Mouse (Mus musculus) heart, postnatal 0 days (tissue): ENCODE results near the gene Ephx4. TPM values are rescaled to one million over a fixed set of nuclear protein-coding genes. Genes with fewer than 3 reads are reported as not detected.
A peak's percentile ranks its signal among the peaks of the same experiment; 100 is the strongest.

ENCODE experiments used
- ATAC-seq: fragments of 200-750 bp; cut with Nextera tagmentation; 2 replicates; pipeline ENCODE4 v1.8.0; 2017; ENCODE audit warnings: low read depth, moderate number of reproducible peaks, moderate library complexity; ENCODE audit not compliant: insufficient read depth
- DNase-seq: peaks from one replicate; pipeline ENCODE4 v3.0.0-alpha.2; 2016; ENCODE audit warnings: low spot score
- H3K27ac ChIP-seq: fragments of 300-500 bp; sonication (generic); 2 replicates; pipeline ENCODE4 v1.5.1; 2014; ENCODE audit warnings: low read depth, mild to moderate bottlenecking
- H3K27me3 ChIP-seq: fragments of 300-500 bp; sonication (generic); 2 replicates; pipeline ENCODE4 v1.6.1; 2014; ENCODE audit warnings: low read length, mixed read lengths; ENCODE audit not compliant: control insufficient read depth, insufficient read depth
- H3K36me3 ChIP-seq: fragments of 300-500 bp; sonication (generic); replicated peaks from 2 replicates; pipeline ENCODE4 v1.6.1; 2014; ENCODE audit warnings: low read length, mixed read lengths; ENCODE audit not compliant: control insufficient read depth, insufficient read depth
- H3K4me1 ChIP-seq: fragments of 300-500 bp; sonication (generic); 2 replicates; pipeline ENCODE4 v1.6.1; 2014; ENCODE audit warnings: antibody characterized with exemption; ENCODE audit not compliant: control insufficient read depth, insufficient read depth
- H3K4me2 ChIP-seq: fragments of 300-500 bp; sonication (generic); 2 replicates; pipeline ENCODE4 v1.6.1; 2014; ENCODE audit warnings: low read depth, mild to moderate bottlenecking, low read length, moderate library complexity
- H3K4me3 ChIP-seq: fragments of 300-500 bp; sonication (generic); 2 replicates; pipeline ENCODE4 v1.5.1; 2014; ENCODE audit warnings: low read depth, low read length
- H3K9ac ChIP-seq: fragments of 300-500 bp; sonication (generic); replicated peaks from 2 replicates; pipeline ENCODE4 v1.6.1; 2014; ENCODE audit warnings: low read depth, low read length, mixed read lengths
- H3K9me3 ChIP-seq: fragments of 300-500 bp; sonication (generic); replicated peaks from 2 replicates; pipeline ENCODE4 v1.6.1; 2016; ENCODE audit warnings: low read length; ENCODE audit not compliant: control insufficient read depth
- CTCF ChIP-seq: IDR thresholded peaks from 2 replicates; pipeline ENCODE4 v1.5.1; 2016; ENCODE audit warnings: antibody characterized with exemption, control low read depth, low read depth
- EP300 ChIP-seq: IDR thresholded peaks from 2 replicates; pipeline ENCODE4 v1.6.1; 2016; ENCODE audit warnings: antibody characterized with exemption, low read depth
- WGBS: fragments of 180-500 bp; shearing (Covaris S2); extraction: QIAGEN DNeasy Blood & Tissue Kit; methylation state at CpG from one replicate; pipeline ENCODE4 v1.1.7; 2014; 5-methylcytosine and 5-hydroxymethylcytosine counted together
- polyA plus RNA-seq: library from polyadenylated mRNA; unstranded; fragments of >200 nt; fragmentation: Nextera tagmentation; extraction: Ambion mirVana; gene quantifications from 2 replicates; pipeline ENCODE4 v1.2.1, GENCODE M21; 2015
- total RNA-seq: library from RNA; depleted of rRNA; stranded (reverse); fragments of >200 nt; gene quantifications from 2 replicates; pipeline ENCODE4 v1.2.3, GENCODE M21; 2014; ENCODE audit warnings: low replicate concordance; rRNA removed

Gene Ephx4
- total and polyA plus RNA-seq, 2 experiments from 2014 or later = 1.6 TPM; not detected in 1

DNA sequence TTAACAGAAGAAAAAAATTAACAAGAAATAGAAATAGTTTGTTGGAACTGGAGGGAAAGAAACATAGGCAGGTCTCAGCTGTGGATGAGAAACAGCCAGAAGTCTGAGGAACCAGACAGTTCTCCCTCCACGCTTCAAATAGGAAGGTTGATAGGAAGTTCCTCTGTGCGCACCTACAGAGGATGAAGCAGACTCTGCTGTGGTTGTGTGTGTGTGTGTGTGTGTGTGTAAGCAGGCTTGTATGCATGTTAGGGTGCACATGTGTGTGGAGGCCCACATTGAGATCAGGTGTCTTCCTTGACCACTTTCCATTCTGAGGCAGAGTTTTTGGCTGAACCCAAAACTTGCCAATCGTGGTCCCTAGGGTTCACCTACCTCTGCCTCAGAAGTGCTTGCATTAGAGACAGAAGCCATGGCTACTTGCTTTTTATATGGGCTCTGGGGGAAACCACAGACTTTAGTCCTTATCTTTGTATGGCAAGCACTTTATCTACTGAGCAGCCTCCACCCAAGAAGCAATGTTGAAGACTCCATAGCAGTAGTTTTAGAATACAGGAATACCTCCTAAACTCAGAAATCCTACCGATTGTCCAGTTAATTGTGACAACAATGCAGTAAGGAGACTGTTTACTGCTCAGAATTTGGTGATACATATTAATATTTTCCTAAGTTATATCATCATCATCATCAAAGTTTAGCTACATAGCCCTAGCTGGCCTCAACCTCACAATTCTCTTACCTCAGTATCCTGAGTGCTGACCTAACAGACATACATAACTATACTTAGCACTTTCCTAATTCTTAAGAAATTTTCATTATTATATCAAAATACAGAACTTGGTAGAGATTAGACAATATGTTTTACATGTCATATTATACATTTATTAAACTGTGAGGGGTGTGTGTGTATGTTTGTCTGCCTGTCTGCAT, 59.9 kb downstream of the Ephx4 start:
- no peak for ATAC-seq
- Histone ChIP-seq H3K4me1 (peaks cover 9% of the 10 kb centered on the region; the same call in 1 of the 2 replicates), H3K9me3 (no peaks in the 10 kb centered on the region), H3K27me3 (no peaks in the 10 kb centered on the region), H3K27ac (no peak overlapping the region), H3K4me2 (no peak overlapping the region), H3K36me3 (no peaks in the 10 kb centered on the region), H3K9ac (no peak overlapping the region), H3K4me3 (no peak overlapping the region)
- DNase-seq = no peak
- 76% methylated on average over 4 of the region's 4 CpGs for WGBS
- TF ChIP-seq CTCF (no peak), EP300 (no peak)

- TF ChIP-seq EP300 (no peak), CTCF (no peak)
- Histone ChIP-seq H3K27me3 (no peaks in the 10 kb centered on the region), H3K36me3 (peaks cover 8% of the 10 kb centered on the region), H3K4me1 (peaks cover 9% of the 10 kb centered on the region; the same call in 1 of the 2 replicates), H3K4me2 (no peak overlapping the region), H3K9ac (no peak overlapping the region), H3K27ac (no peak overlapping the region), H3K9me3 (no peaks in the 10 kb centered on the region), H3K4me3 (no peak overlapping the region)
- WGBS = 14% methylated on average over 5 of the region's 5 CpGs
- ATAC-seq (no peak), DNase-seq (peak; percentile 22)
Measured at GRCm38 (mm10) chr5:107466501-107466900, 64.0 kb downstream of the Ephx4 start.

- no peak for ATAC-seq
- DNase-seq = no peak
- Histone ChIP-seq H3K4me2 (no peak overlapping the region), H3K9ac (no peak overlapping the region), H3K36me3 (peaks cover 8% of the 10 kb centered on the region), H3K27me3 (no peaks in the 10 kb centered on the region), H3K9me3 (no peaks in the 10 kb centered on the region), H3K4me3 (no peak overlapping the region), H3K27ac (peak overlapping the region; percentile 32; the same call in 1 of the 2 replicates), H3K4me1 (peaks cover 9% of the 10 kb centered on the region; the same call in 1 of the 2 replicates)
- TF ChIP-seq CTCF (no peak), EP300 (no peak)
- WGBS = 50% methylated on average over 4 of the region's 4 CpGs
Measured at GRCm38 (mm10) chr5:107467098-107467497, 64.6 kb downstream of the Ephx4 start.

DNA sequence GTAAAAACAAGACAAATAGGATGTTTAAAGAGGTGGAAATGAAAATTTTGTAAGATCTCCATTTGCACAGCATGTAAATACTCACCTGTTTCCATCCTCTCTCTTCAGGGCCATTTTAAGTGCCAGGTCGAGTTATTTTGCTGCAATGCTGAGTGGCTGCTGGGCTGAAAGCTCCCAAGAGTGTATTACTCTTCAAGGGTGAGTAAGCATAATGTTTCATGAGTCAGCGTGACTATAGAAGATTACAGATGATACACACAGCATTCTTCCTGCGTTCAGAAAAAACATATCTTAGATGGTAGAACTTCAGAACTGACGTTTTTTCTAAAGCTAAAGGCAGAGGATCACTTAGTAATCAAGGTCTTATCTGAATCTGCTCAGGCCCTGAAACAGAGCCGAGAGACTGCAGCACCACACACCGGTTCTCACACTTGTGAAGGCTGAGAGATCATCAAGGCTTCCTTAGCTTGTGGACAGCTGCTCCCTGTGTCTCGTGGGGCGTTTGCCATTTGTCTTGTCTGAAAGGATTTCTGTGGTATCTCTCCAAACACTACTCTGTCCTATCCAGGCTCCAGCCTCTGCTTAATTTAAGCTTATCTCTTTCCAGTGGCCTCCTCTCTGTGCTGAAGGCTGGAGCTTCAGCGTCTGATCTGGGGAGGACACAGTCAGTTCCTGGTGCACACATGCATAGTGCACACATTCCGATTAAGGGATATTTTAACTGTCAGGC, 68.2 kb downstream of the Ephx4 start:
- TF ChIP-seq EP300 = no peak
- Histone ChIP-seq H3K36me3 (peaks cover 8% of the 10 kb centered on the region), H3K4me1 (peaks cover 9% of the 10 kb centered on the region; the same call in 1 of the 2 replicates), H3K4me3 (no peak overlapping the region), H3K9me3 (no peaks in the 10 kb centered on the region), H3K4me2 (no peak overlapping the region), H3K27ac (no peak overlapping the region), H3K9ac (no peak overlapping the region), H3K27me3 (no peaks in the 10 kb centered on the region)
- ATAC-seq (no peak), DNase-seq (no peak)
- 29% methylated on average over 10 of the region's 10 CpGs for WGBS

Other genes starting within 250 kb of the Ephx4 start
- gene Tgfbr3, start 113.1 kb upstream of the Ephx4 start, total RNA-seq = 59.7 and 60.6 TPM in 2 replicates
- 11.8 TPM in 2 replicates for gene Tgfbr3, start 113.1 kb upstream of the Ephx4 start, polyA plus RNA-seq
- gene Brdt, start 71.6 kb upstream of the Ephx4 start, total RNA-seq = 1.1 TPM in 1 of 2 replicates, not detected in the other
- gene Brdt, start 71.6 kb upstream of the Ephx4 start, polyA plus RNA-seq = 0.58 and 0.70 TPM in 2 replicates
- gene Lpcat2b, start 28.8 kb downstream of the Ephx4 start, total RNA-seq = not detected in 2 replicates
- gene Lpcat2b, start 28.8 kb downstream of the Ephx4 start, polyA plus RNA-seq = not detected in 2 replicates
- gene Btbd8, start 35.3 kb downstream of the Ephx4 start, total RNA-seq = 3.0 and 5.4 TPM in 2 replicates
- gene Btbd8, start 35.3 kb downstream of the Ephx4 start, polyA plus RNA-seq = 1.8 and 2.5 TPM in 2 replicates
- gene Gm42669, start 104.9 kb downstream of the Ephx4 start, total RNA-seq = 0.23 TPM in 1 of 2 replicates, not detected in the other
- 0.10 and 0.15 TPM in 2 replicates for gene Gm42669, start 104.9 kb downstream of the Ephx4 start, polyA plus RNA-seq
- gene 1700028K03Rik, start 132.0 kb downstream of the Ephx4 start, total RNA-seq = not detected in 2 replicates
- gene 1700028K03Rik, start 132.0 kb downstream of the Ephx4 start, polyA plus RNA-seq = 0.03 and 0.05 TPM in 2 replicates
- 2.2 and 12.9 TPM in 2 replicates for gene Rpap2, start 194.6 kb downstream of the Ephx4 start, total RNA-seq
- 9.5 and 11.1 TPM in 2 replicates for gene Rpap2, start 194.6 kb downstream of the Ephx4 start, polyA plus RNA-seq
- gene Glmn, start 195.2 kb downstream of the Ephx4 start, total RNA-seq = 1.8 and 5.6 TPM in 2 replicates
- gene Glmn, start 195.2 kb downstream of the Ephx4 start, polyA plus RNA-seq = 13.5 and 15.2 TPM in 2 replicates